Mouse (Mus musculus) C2C12 (cell line): ENCODE results near the gene Akap2. TPM values are rescaled to one million over a fixed set of nuclear protein-coding genes. Genes with fewer than 3 reads are reported as not detected.

Source experiments
- H3K27me3 ChIP-seq: one replicate; pipeline ENCODE4 v1.6.1; 2011; ENCODE audit not compliant: control insufficient read depth, insufficient read depth, insufficient read length
- H3K36me3 ChIP-seq: one replicate; pipeline ENCODE4 v1.6.1; 2011; ENCODE audit not compliant: control insufficient read depth, insufficient read depth
- H3K4me3 ChIP-seq: one replicate; pipeline ENCODE4 v1.5.1; 2011; ENCODE audit warnings: mild to moderate bottlenecking, control low read depth; ENCODE audit not compliant: poor library complexity, insufficient read depth, severe bottlenecking
- H3K79me2 ChIP-seq: one replicate; pipeline ENCODE4 v1.6.1; 2011; ENCODE audit not compliant: control insufficient read depth, insufficient read depth
- H3K79me3 ChIP-seq: one replicate; pipeline ENCODE4 v1.6.1; 2011; ENCODE audit warnings: low read depth, control low read depth
- H3ac ChIP-seq: one replicate; pipeline ENCODE3; 2011; ENCODE audit warnings: low read depth; ENCODE audit not compliant: control insufficient read depth, insufficient read length
- CEBPB ChIP-seq: IDR thresholded peaks from one replicate; pipeline ENCODE4 v1.6.1; 2011; ENCODE audit warnings: low read depth, mild to moderate bottlenecking, control low read depth, moderate library complexity
- CTCF ChIP-seq: IDR thresholded peaks from one replicate; pipeline ENCODE4 v1.5.1; 2011; ENCODE audit not compliant: control insufficient read depth, insufficient read depth, insufficient read length
- FOSL1 ChIP-seq: IDR thresholded peaks from one replicate; pipeline ENCODE4 v1.8.0; 2011; ENCODE audit warnings: mild to moderate bottlenecking, low read length; ENCODE audit not compliant: poor library complexity, insufficient read depth, severe bottlenecking
- MAX ChIP-seq: IDR thresholded peaks from one replicate; pipeline ENCODE4 v1.6.1; 2011; ENCODE audit warnings: mild to moderate bottlenecking, control low read depth
- MYOD1 ChIP-seq: IDR thresholded peaks from one replicate; pipeline ENCODE4 v1.6.1; 2011; ENCODE audit warnings: low read depth; ENCODE audit not compliant: control insufficient read depth, insufficient read length
- MYOG ChIP-seq: IDR thresholded peaks from one replicate; pipeline ENCODE4 v1.6.1; 2011; ENCODE audit not compliant: control insufficient read depth, insufficient read length; ENCODE audit errors: extremely low read depth
- USF1 ChIP-seq: IDR thresholded peaks from one replicate; pipeline ENCODE4 v1.6.1; 2011; ENCODE audit warnings: low read depth, mild to moderate bottlenecking, control low read depth, moderate library complexity
- long read RNA-seq, 2 experiments: library from polyadenylated mRNA; unstranded; transcript quantifications; one replicate each; pipeline ENCODE4 v2.0.0; 2019 to 2020
- polyA plus RNA-seq: library from polyadenylated mRNA; unstranded; fragments of >200 nt; fragmentation: generic; extraction: Trizol; gene quantifications from one replicate; pipeline ENCODE4 v1.2.1, GENCODE M21; 2012; ENCODE audit warnings: missing spikeins

Akap2 gene
- polyA plus RNA-seq = 37.0 TPM
- long read RNA-seq, experiment 1, full-length matches to known transcripts = 33 of 62 reads
- long read RNA-seq, experiment 1, partial matches to known transcripts = 1 of 62 reads
- long read RNA-seq, experiment 1, other reads (novel, unspliced or antisense) = 28 of 62 reads
- long read RNA-seq, experiment 2, full-length matches to known transcripts = 405 of 595 reads
- long read RNA-seq, experiment 2, partial matches to known transcripts = 0 of 595 reads
- long read RNA-seq, experiment 2, other reads (novel, unspliced or antisense) = 190 of 595 reads

DNA sequence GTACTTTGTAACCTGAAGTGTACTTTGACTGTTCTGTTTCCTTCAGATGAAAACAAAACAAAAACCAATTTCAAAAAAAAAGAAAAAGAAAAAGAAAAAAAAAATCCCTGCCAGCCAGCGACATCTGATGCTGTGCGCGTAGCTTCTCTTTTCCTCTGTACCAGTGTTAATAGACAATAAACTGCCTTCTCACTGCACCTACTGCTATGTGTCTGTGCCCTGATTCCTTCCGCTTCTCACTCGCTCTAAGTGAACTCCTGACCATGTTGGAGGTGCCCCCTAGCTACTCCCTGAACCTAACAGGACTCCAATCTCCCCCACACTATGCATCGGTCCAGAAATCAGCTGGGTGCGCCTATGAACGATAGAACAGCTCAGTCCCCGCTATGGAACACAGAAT, at the start of gene Akap2:
Gene Akap2, plus strand, starts transcription at position 304 of the 400 bp plus-strand sequence.
- no peak within 1 kb of the TSS for H3K4me3 ChIP-seq
- no peak for TF ChIP-seq USF1
- TF ChIP-seq CTCF = no peak
- TF ChIP-seq FOSL1 = no peak
- no peaks in the 10 kb centered on the region for H3K27me3 ChIP-seq
- no peak within 1 kb of the TSS for H3ac ChIP-seq
- H3K36me3 ChIP-seq = no peaks in the 10 kb centered on the region
- H3K79me2 ChIP-seq = no peaks in the 10 kb centered on the region
- no peaks in the 10 kb centered on the region for H3K79me3 ChIP-seq

DNA sequence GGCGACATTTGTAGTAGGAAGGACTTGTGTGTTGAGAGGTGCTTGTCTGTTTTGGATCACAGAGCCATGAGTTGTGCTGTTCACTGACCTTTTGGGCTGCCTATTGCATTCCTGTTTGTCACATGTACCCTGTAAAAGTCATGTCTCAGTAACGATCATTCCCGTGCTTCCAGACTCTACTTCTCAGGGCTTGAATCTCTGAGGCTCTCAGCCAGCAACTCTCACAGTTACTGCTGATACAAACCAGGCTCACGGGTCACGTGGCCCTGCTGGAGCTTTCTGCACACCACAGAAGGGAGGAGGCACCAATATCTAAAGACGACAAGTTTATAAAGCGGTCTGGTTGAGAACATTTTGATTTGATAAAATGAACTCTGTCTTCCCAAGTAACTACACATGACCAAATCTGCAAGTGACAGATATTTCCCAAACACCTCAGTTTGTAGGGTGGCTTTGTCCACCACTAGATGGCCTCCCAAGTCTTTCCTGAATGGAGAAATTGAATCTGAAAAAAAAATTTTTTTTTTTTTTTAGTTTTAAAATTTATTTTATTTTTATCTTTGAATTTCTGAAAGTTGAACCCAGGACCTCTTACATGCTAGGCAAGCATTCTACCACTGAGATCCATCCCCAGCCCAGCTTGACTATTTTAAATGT, 46.5 kb upstream of the Akap2 start:
- Histone ChIP-seq H3K79me2 (no peaks in the 10 kb centered on the region), H3ac (no peak overlapping the region), H3K36me3 (no peaks in the 10 kb centered on the region), H3K4me3 (no peak overlapping the region), H3K79me3 (no peaks in the 10 kb centered on the region), H3K27me3 (no peaks in the 10 kb centered on the region)
- TF ChIP-seq CTCF (no peak), MYOD1 (no peak), USF1 (no peak), MYOG (no peak), MAX (no peak), FOSL1 (no peak), CEBPB (no peak)

DNA sequence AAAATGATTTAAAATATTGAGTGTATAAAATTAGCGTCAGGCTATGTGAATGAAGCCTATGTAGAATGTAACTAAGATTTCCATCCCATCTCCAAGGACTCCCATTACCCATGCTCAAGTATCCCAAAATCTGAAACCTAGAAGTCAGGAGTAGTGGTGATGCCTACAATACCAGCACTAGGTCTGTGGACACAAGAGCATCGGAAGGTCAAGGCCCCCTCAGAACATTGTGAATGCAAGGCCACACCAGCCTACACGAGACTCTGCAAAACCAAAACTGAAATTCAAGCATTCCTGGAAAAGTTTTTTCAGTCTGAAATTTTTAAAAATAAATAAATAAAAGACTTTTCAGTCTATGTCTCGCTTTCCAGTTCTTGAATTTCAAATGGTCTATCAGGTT, 44.9 kb upstream of the Akap2 start:
- H3K79me3 ChIP-seq = no peaks in the 10 kb centered on the region
- TF ChIP-seq CEBPB = no peak
- no peak for TF ChIP-seq MYOD1
- no peak for TF ChIP-seq MAX
- TF ChIP-seq FOSL1 = no peak
- TF ChIP-seq USF1 = no peak
- no peak for TF ChIP-seq MYOG
- TF ChIP-seq CTCF = no peak
- H3K79me2 ChIP-seq = no peaks in the 10 kb centered on the region
- no peaks in the 10 kb centered on the region for H3K36me3 ChIP-seq
- no peak overlapping the region for H3ac ChIP-seq
- no peaks in the 10 kb centered on the region for H3K27me3 ChIP-seq
- no peak overlapping the region for H3K4me3 ChIP-seq

DNA sequence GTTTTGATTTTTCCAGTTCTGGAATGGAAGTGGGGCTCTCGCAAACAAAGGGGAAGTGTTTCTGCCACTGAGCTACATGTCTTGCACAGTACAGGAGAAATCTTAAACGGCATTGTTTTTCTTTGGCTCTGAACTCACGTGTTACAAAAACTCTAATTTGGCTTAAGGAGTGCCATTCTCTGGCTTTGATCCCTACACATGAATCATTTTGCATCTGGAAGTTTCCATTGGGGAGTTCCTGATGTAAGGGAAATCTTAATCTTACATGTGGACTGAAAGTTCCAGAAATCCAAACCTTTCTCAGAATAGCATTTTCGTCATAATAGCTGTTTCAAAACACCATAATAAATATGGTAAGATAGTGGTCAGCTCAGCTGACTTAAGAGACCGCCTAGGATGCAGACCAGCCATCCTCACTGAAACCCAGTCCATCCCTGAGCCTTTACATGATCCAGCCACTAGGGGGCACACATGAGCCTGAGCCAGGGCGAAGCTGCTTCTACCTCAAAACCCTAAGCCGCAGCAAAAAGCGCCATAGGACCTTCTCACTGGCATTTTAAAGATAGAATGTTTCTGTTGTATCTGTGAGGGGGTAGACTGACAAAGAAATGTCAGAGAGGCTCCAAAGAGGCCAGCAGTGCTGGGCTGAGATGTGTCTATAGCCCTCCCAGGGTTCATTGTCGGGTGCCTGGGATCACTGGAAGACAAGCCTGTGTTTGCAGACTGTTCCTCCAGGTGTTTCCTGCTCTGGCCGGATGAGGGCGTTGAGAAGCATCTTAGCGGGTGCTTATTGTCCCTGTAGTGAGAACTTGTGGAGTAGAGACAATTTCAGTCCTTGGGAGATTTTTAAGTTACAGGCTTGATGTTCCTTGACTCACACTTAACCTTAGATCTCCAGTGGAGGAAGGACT, 44.2 kb upstream of the Akap2 start:
- H3K4me3 ChIP-seq = no peak overlapping the region
- no peaks in the 10 kb centered on the region for H3K79me2 ChIP-seq
- H3K79me3 ChIP-seq = no peaks in the 10 kb centered on the region
- no peak for TF ChIP-seq FOSL1
- no peak for TF ChIP-seq CEBPB
- no peak for TF ChIP-seq USF1
- no peak for TF ChIP-seq MAX
- peak; percentile 83 for TF ChIP-seq CTCF
- no peaks in the 10 kb centered on the region for H3K36me3 ChIP-seq
- H3K27me3 ChIP-seq = no peaks in the 10 kb centered on the region
- H3ac ChIP-seq = no peak overlapping the region

DNA sequence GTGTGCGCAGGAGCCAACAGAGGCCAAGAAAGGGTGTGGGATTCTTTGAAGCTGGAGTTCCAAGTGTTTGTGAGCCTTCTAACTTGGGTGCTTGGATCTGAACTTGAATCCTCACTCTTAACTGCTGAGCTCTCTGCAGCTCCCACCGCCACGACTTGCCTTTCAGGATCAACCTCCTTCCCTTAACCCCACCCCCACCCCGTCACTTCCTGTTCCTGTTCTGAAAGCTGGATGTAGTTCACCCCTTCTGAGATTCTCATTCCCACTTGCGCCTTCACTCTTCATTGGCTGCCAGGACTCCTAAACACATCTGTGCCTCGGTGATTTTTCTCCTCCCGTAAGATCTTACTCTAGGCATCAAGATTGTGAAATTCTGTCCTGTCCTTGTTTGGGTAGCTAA, 43.1 kb upstream of the Akap2 start:
- Histone ChIP-seq H3K4me3 (no peak overlapping the region), H3K79me3 (no peaks in the 10 kb centered on the region), H3K27me3 (no peaks in the 10 kb centered on the region), H3K36me3 (no peaks in the 10 kb centered on the region), H3K79me2 (no peaks in the 10 kb centered on the region), H3ac (no peak overlapping the region)
- TF ChIP-seq CEBPB (no peak), USF1 (no peak), MYOG (no peak), MAX (no peak), CTCF (no peak), MYOD1 (no peak), FOSL1 (no peak)
